Mouse (Mus musculus) liver, postnatal 0 days (tissue): Measurements from ENCODE around the gene Raph1. TPM values are rescaled to one million over a fixed set of nuclear protein-coding genes. Genes with fewer than 3 reads are reported as not detected.

Experiments
- ATAC-seq: fragments of 200-750 bp; cut with Nextera tagmentation; 2 replicates; pipeline ENCODE4 v1.8.0; 2017; ENCODE audit warnings: mild to moderate bottlenecking, moderate library complexity
- DNase-seq: peaks from one replicate; pipeline ENCODE4 v3.0.0-alpha.2; 2016
- H3K27ac ChIP-seq: fragments of 300-500 bp; sonication (generic); 2 replicates; pipeline ENCODE4 v1.5.1; 2014; ENCODE audit warnings: antibody characterized with exemption, moderate library complexity, mild to moderate bottlenecking, low read depth
- H3K27me3 ChIP-seq: fragments of 300-500 bp; sonication (generic); 2 replicates; pipeline ENCODE4 v1.6.1; 2014; ENCODE audit warnings: low read length, control low read depth, mixed read lengths; ENCODE audit not compliant: insufficient read depth
- H3K36me3 ChIP-seq: fragments of 300-500 bp; sonication (generic); replicated peaks from 2 replicates; pipeline ENCODE4 v1.6.1; 2014; ENCODE audit warnings: mild to moderate bottlenecking, control low read depth, low read length, moderate library complexity, mixed read lengths; ENCODE audit not compliant: insufficient read depth
- H3K4me1 ChIP-seq: fragments of 300-500 bp; sonication (generic); 2 replicates; pipeline ENCODE4 v1.6.1; 2014; ENCODE audit warnings: antibody characterized with exemption, mild to moderate bottlenecking, control low read depth; ENCODE audit not compliant: insufficient read depth
- H3K4me2 ChIP-seq: fragments of 300-500 bp; sonication (generic); 2 replicates; pipeline ENCODE4 v1.6.1; 2014; ENCODE audit warnings: low read depth, mild to moderate bottlenecking, low read length, moderate library complexity, mixed read lengths
- H3K4me3 ChIP-seq: fragments of 300-500 bp; sonication (generic); 2 replicates; pipeline ENCODE4 v1.5.1; 2014; ENCODE audit warnings: low read depth, low read length
- H3K9ac ChIP-seq: fragments of 300-500 bp; sonication (generic); replicated peaks from 2 replicates; pipeline ENCODE4 v1.6.1; 2014; ENCODE audit warnings: mild to moderate bottlenecking, moderate library complexity
- H3K9me3 ChIP-seq: fragments of 300-500 bp; sonication (generic); 2 replicates; pipeline ENCODE4 v1.6.1; 2016; ENCODE audit warnings: mild to moderate bottlenecking, control low read depth, low read length, mixed read lengths
- CTCF ChIP-seq: sonication (generic); IDR thresholded peaks from 2 replicates; pipeline ENCODE4 v1.5.1; 2016; ENCODE audit warnings: antibody characterized with exemption, low read depth
- EP300 ChIP-seq: IDR thresholded peaks from 2 replicates; pipeline ENCODE4 v1.6.1; 2016; ENCODE audit warnings: antibody characterized with exemption, low read depth, mild to moderate bottlenecking
- WGBS: fragments of 180-500 bp; shearing (Covaris S2); extraction: QIAGEN DNeasy Blood & Tissue Kit; methylation state at CpG from one replicate; pipeline ENCODE4 v1.1.7; 2014; ENCODE audit not compliant: insufficient replicate concordance; 5-methylcytosine and 5-hydroxymethylcytosine counted together
- polyA plus RNA-seq: library from polyadenylated mRNA; unstranded; fragments of >200 nt; fragmentation: Nextera tagmentation; extraction: Ambion mirVana; gene quantifications from 2 replicates; pipeline ENCODE4 v1.2.1, GENCODE M21; 2015

Gene Raph1
- 14.6 and 16.9 TPM in 2 replicates for polyA plus RNA-seq

GRCm38 (mm10) chr1:60566631-60567311, at the start of gene Raph1:
Gene Raph1 (minus strand): TSS chr1:60567104.
- peak; percentile 84 for DNase-seq
- TF ChIP-seq EP300, result no peak
- no peak for TF ChIP-seq CTCF
- Histone ChIP-seq H3K9ac (peak within 1 kb of the TSS; percentile 95), H3K4me2 (peak within 1 kb of the TSS; percentile 76), H3K9me3 (no peaks in the 10 kb centered on the region), H3K27ac (peak within 1 kb of the TSS; percentile 91), H3K4me3 (peak within 1 kb of the TSS; percentile 83), H3K4me1 (peaks cover 2% of the 10 kb centered on the region), H3K27me3 (peaks cover 12% of the 10 kb centered on the region; the same call in 1 of the 2 replicates), H3K36me3 (peaks cover 5% of the 10 kb centered on the region; the same call in 1 of the 2 replicates)
- ATAC-seq, result peak; percentile 96
- 1% methylated on average over 56 of the region's 92 CpGs for WGBS

GRCm38 (mm10) chr1:60615703-60616102, 48.8 kb upstream of the Raph1 start:
- ATAC-seq (no peak), DNase-seq (no peak)
- no peaks in the 10 kb centered on the region for H3K36me3 ChIP-seq
- no peaks in the 10 kb centered on the region for H3K9me3 ChIP-seq
- no peaks in the 10 kb centered on the region for H3K27me3 ChIP-seq
- H3K4me1 ChIP-seq, result no peaks in the 10 kb centered on the region; the same call in 1 of the 2 replicates
- H3K4me2 ChIP-seq, result no peak overlapping the region
- WGBS, result 42% methylated on average over 1 of the region's 1 CpGs
- H3K27ac ChIP-seq, result no peak overlapping the region
- no peak for TF ChIP-seq CTCF
- no peak overlapping the region for H3K9ac ChIP-seq
- H3K4me3 ChIP-seq, result no peak overlapping the region

- Histone ChIP-seq H3K9ac (no peak overlapping the region), H3K9me3 (no peaks in the 10 kb centered on the region), H3K4me1 (no peaks in the 10 kb centered on the region; the same call in 1 of the 2 replicates), H3K4me3 (no peak overlapping the region), H3K27me3 (no peaks in the 10 kb centered on the region), H3K27ac (no peak overlapping the region), H3K36me3 (no peaks in the 10 kb centered on the region), H3K4me2 (no peak overlapping the region)
- ATAC-seq (no peak), DNase-seq (no peak)
- WGBS, result 69% methylated on average over 1 of the region's 1 CpGs
- TF ChIP-seq CTCF (no peak), EP300 (no peak)
Measured at GRCm38 (mm10) chr1:60614902-60615301, 48.0 kb upstream of the Raph1 start.

GRCm38 (mm10) chr1:60611968-60612367, 45.1 kb upstream of the Raph1 start:
- Histone ChIP-seq H3K9me3 (no peaks in the 10 kb centered on the region), H3K27me3 (no peaks in the 10 kb centered on the region), H3K4me3 (no peak overlapping the region), H3K4me1 (no peaks in the 10 kb centered on the region; the same call in 1 of the 2 replicates), H3K9ac (no peak overlapping the region), H3K27ac (no peak overlapping the region), H3K4me2 (no peak overlapping the region), H3K36me3 (no peaks in the 10 kb centered on the region)
- ATAC-seq, result no peak
- 73% methylated on average over 3 of the region's 3 CpGs for WGBS
- no peak for DNase-seq
- TF ChIP-seq CTCF (no peak), EP300 (no peak)

- H3K9me3 ChIP-seq, result no peaks in the 10 kb centered on the region
- no peak for DNase-seq
- H3K27me3 ChIP-seq, result no peaks in the 10 kb centered on the region
- ATAC-seq, result no peak
- TF ChIP-seq EP300 (no peak), CTCF (no peak)
- no peaks in the 10 kb centered on the region; the same call in 1 of the 2 replicates for H3K4me1 ChIP-seq
- H3K27ac ChIP-seq, result no peak overlapping the region
- no peaks in the 10 kb centered on the region for H3K36me3 ChIP-seq
- no peak overlapping the region for H3K4me2 ChIP-seq
- H3K4me3 ChIP-seq, result no peak overlapping the region
- 68% methylated on average over 4 of the region's 4 CpGs for WGBS
- no peak overlapping the region for H3K9ac ChIP-seq
Measured at GRCm38 (mm10) chr1:60610631-60611030, 43.7 kb upstream of the Raph1 start.

- H3K4me2 ChIP-seq, result no peak overlapping the region
- H3K27ac ChIP-seq, result 0 out of 2 replicates have a peak overlapping the region, but pooled peaks have one; percentile 2
- no peak overlapping the region for H3K4me3 ChIP-seq
- H3K36me3 ChIP-seq, result no peaks in the 10 kb centered on the region
- H3K9me3 ChIP-seq, result no peaks in the 10 kb centered on the region
- H3K4me1 ChIP-seq, result no peaks in the 10 kb centered on the region; the same call in 1 of the 2 replicates
- H3K27me3 ChIP-seq, result no peaks in the 10 kb centered on the region
- no peak for DNase-seq
- TF ChIP-seq CTCF, result no peak
- no peak for TF ChIP-seq EP300
- no peak overlapping the region for H3K9ac ChIP-seq
- 68% methylated on average over 8 of the region's 8 CpGs for WGBS
- ATAC-seq, result 0 out of 2 replicates have a peak, but pooled peaks have one; percentile 29
Measured at GRCm38 (mm10) chr1:60609011-60609775, 42.3 kb upstream of the Raph1 start.
